Mouse (Mus musculus): ENCODE results near the gene Gm8094.
"Not testable (repeated sequence)": the region's sequence is repeated elsewhere in the genome, so short reads cannot be mapped to it uniquely, and the experiment has no call there.

DNA sequence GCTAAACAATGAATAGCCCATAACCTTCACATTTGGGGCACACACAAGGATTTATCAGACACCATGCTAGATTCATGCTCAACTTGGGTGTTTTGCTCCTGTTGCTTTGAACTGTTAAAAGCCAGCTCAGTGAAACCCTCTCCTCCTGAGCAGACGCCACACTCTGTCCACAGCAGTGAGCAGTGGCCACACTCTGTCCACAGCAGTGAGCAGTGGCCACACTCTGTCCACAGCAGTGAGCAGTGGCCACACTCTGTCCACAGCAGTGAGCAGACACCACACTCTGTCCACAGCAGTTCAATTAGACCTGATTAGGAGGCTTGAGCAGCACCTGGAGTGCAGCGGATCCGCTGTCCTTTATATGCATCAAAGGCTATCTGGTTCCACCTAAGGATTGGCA is 43.2 kb upstream of the Gm8094 start:
- TF ChIP-seq CTCF (IDR thresholded peaks at IDR 0.05; ENCODE audit: borderline replicate concordance, insufficient read depth, low read depth, low read length); POLR2A (IDR thresholded peaks at IDR 0.05; ENCODE audit: borderline replicate concordance, insufficient read depth, low read length): not testable (repeated sequence)

Data from cerebellum, adult 2 months (tissue).